Mouse (Mus musculus) hindbrain, embryonic 16.5 days (tissue): ENCODE results near the gene Irx5. TPM values are rescaled to one million over a fixed set of nuclear protein-coding genes. Genes with fewer than 3 reads are reported as not detected.

Experiments used
- ATAC-seq: fragments of 200-750 bp; cut with Nextera tagmentation; 2 replicates; pipeline ENCODE4 v1.8.0; 2017; ENCODE audit warnings: moderate TSS enrichment, moderate library complexity
- H3K27ac ChIP-seq: fragments of 300-500 bp; sonication (generic); 2 replicates; pipeline ENCODE4 v1.5.1; 2014; ENCODE audit warnings: low read depth, mild to moderate bottlenecking, control low read depth, low read length, moderate library complexity
- H3K27me3 ChIP-seq: fragments of 300-500 bp; sonication (generic); replicated peaks from 2 replicates; pipeline ENCODE4 v1.6.1; 2014; ENCODE audit warnings: low read length; ENCODE audit not compliant: control insufficient read depth, insufficient read depth
- H3K36me3 ChIP-seq: fragments of 300-500 bp; sonication (generic); 2 replicates; pipeline ENCODE4 v1.6.1; 2014; ENCODE audit warnings: mild to moderate bottlenecking, low read length, moderate library complexity, mixed read lengths; ENCODE audit not compliant: control insufficient read depth, insufficient read depth
- H3K4me1 ChIP-seq: fragments of 300-500 bp; sonication (generic); 2 replicates; pipeline ENCODE4 v1.6.1; 2014; ENCODE audit warnings: low read depth, low read length; ENCODE audit not compliant: control insufficient read depth, insufficient read depth
- H3K4me2 ChIP-seq: fragments of 300-500 bp; sonication (generic); 2 replicates; pipeline ENCODE4 v1.6.1; 2014; ENCODE audit warnings: mild to moderate bottlenecking, low read length, control low read depth, moderate library complexity
- H3K4me3 ChIP-seq: fragments of 300-500 bp; sonication (generic); 2 replicates; pipeline ENCODE4 v1.5.1; 2014; ENCODE audit warnings: mild to moderate bottlenecking, low read length, control low read depth, moderate library complexity
- H3K9ac ChIP-seq: fragments of 300-500 bp; sonication (generic); 2 replicates; pipeline ENCODE4 v1.6.1; 2014; ENCODE audit warnings: low read depth, mild to moderate bottlenecking, control low read depth, low read length, moderate library complexity
- H3K9me3 ChIP-seq: fragments of 300-500 bp; sonication (generic); 2 replicates; pipeline ENCODE4 v1.6.1; 2014; ENCODE audit warnings: mild to moderate bottlenecking, low read length, moderate library complexity; ENCODE audit not compliant: control insufficient read depth
- WGBS: fragments of 180-500 bp; shearing (Covaris S2); extraction: QIAGEN DNeasy Blood & Tissue Kit; methylation state at CpG from one replicate; pipeline ENCODE4 v1.1.7; 2014; 5-methylcytosine and 5-hydroxymethylcytosine counted together
- polyA plus RNA-seq: library from polyadenylated mRNA; unstranded; fragments of >200 nt; fragmentation: Nextera tagmentation; extraction: Ambion mirVana; gene quantifications from 2 replicates; pipeline ENCODE4 v1.2.1, GENCODE M21; 2015

The Irx5 gene
- polyA plus RNA-seq, 1 experiment from 2014 or later = 8.0 TPM

- Histone ChIP-seq H3K9ac (no peak overlapping the region), H3K27ac (no peak overlapping the region), H3K9me3 (no peaks in the 10 kb centered on the region), H3K4me3 (no peak overlapping the region), H3K36me3 (no peaks in the 10 kb centered on the region), H3K4me1 (no peaks in the 10 kb centered on the region), H3K4me2 (no peak overlapping the region), H3K27me3 (0 out of 2 replicates have a peak, but pooled peaks cover 2% of the 10 kb centered on the region)
- ATAC-seq = no peak
- WGBS = 58% methylated on average over 6 of the region's 6 CpGs
Observed at GRCm38 (mm10) chr8:92336041-92336440, 21.4 kb upstream of the Irx5 start.

GRCm38 (mm10) chr8:92343544-92343943 lies 13.9 kb upstream of the Irx5 start:
- no peak overlapping the region for H3K9ac ChIP-seq
- no peaks in the 10 kb centered on the region for H3K36me3 ChIP-seq
- H3K4me1 ChIP-seq = no peaks in the 10 kb centered on the region
- H3K4me2 ChIP-seq = no peak overlapping the region
- no peak overlapping the region for H3K4me3 ChIP-seq
- H3K9me3 ChIP-seq = no peaks in the 10 kb centered on the region
- H3K27ac ChIP-seq = no peak overlapping the region
- peaks cover 1% of the 10 kb centered on the region; the same call in 1 of the 2 replicates for H3K27me3 ChIP-seq
- no peak for ATAC-seq
- 90% methylated on average over 4 of the region's 4 CpGs for WGBS

- H3K9ac ChIP-seq = no peak overlapping the region
Observed at GRCm38 (mm10) chr8:92349898-92350486, 7.4 kb upstream of the Irx5 start.

GRCm38 (mm10) chr8:92353405-92353804 lies 4.0 kb upstream of the Irx5 start:
- Histone ChIP-seq H3K27ac (no peak overlapping the region), H3K36me3 (no peaks in the 10 kb centered on the region), H3K4me2 (peak overlapping the region; percentile 82), H3K4me3 (peak overlapping the region; percentile 68), H3K9ac (peak overlapping the region; percentile 7), H3K27me3 (peaks cover 4% of the 10 kb centered on the region; the same call in 1 of the 2 replicates), H3K9me3 (no peaks in the 10 kb centered on the region), H3K4me1 (peaks cover 10% of the 10 kb centered on the region)
- 16% methylated on average over 6 of the region's 6 CpGs for WGBS
- ATAC-seq = no peak

More at GRCm38 (mm10) chr8:92349898-92350486, 7.4 kb upstream of the Irx5 start:
- no peaks in the 10 kb centered on the region for H3K36me3 ChIP-seq
- H3K4me1 ChIP-seq = no peaks in the 10 kb centered on the region; the same call in 1 of the 2 replicates
- no peak overlapping the region for H3K4me2 ChIP-seq
- no peak for ATAC-seq
- H3K27ac ChIP-seq = no peak overlapping the region
- 81% methylated on average over 11 of the region's 11 CpGs for WGBS
- H3K27me3 ChIP-seq = no peaks in the 10 kb centered on the region; the same call in 1 of the 2 replicates
- H3K9me3 ChIP-seq = no peaks in the 10 kb centered on the region
- no peak overlapping the region for H3K4me3 ChIP-seq

GRCm38 (mm10) chr8:92354536-92355482 lies 2.6 kb upstream of the Irx5 start:
- H3K36me3 ChIP-seq = no peaks in the 10 kb centered on the region
- 2% methylated on average over 22 of the region's 22 CpGs for WGBS
- H3K9me3 ChIP-seq = no peaks in the 10 kb centered on the region
- no peak for ATAC-seq
- peak overlapping the region; percentile 68 for H3K4me3 ChIP-seq
- H3K27ac ChIP-seq = peak overlapping the region; percentile 88
- H3K4me1 ChIP-seq = peaks cover 11% of the 10 kb centered on the region
- H3K9ac ChIP-seq = peak overlapping the region; percentile 51
- H3K4me2 ChIP-seq = peak overlapping the region; percentile 82
- H3K27me3 ChIP-seq = peaks cover 4% of the 10 kb centered on the region; the same call in 1 of the 2 replicates

DNA sequence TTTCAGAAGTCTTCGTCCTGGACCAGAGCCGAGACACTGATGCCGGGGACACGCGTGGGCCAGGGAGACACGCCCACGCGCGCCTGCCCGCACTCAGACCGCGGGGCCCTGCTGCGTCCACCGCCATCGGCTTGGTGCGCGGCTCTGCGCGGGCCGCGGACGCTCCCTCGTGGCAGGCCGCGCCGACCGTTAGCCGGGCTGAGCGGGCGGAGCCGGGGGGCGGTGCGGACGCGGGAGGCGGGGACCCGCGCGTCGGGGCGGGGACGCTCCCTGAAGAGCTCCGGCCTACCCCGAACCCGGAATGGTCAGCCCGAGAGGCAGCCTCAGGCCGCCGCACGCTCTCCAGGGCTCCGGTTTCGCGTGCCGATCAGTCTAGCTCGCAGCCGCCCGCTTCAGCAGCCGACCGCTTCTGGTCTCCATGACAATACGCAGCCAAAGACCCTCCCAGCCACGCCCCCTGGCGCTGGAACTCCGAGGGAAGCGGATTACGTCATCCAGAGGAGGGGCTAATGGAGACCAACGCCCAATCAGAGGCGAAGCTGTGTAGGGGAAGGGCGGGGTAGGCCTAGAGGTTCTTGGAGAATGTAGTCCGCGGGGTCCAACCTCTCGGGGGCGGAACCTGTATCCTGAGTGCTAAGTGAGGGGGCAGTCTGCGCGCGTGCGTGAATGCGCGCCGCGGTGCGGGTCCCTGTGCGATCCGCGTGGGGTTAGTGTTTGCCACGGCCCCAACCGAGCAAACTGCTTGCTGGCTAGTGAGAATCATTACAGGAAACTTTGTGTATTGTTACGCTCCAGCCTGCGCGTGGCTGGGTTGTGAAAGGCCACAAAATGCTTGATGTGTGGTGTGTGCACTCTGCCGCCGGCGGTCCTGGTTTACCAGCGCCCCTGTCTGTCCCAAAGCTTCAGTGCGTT lies 1.5 kb upstream of the Irx5 start:
- ATAC-seq = peak; percentile 95
- Histone ChIP-seq H3K9me3 (no peaks in the 10 kb centered on the region), H3K4me2 (peak overlapping the region; percentile 82), H3K27me3 (peaks cover 4% of the 10 kb centered on the region; the same call in 1 of the 2 replicates), H3K4me1 (peaks cover 13% of the 10 kb centered on the region), H3K9ac (peak overlapping the region; percentile 69), H3K27ac (peak overlapping the region; percentile 88), H3K36me3 (no peaks in the 10 kb centered on the region), H3K4me3 (peak overlapping the region; percentile 68)
- WGBS = under 1% methylated on average over 67 of the region's 93 CpGs

- H3K9ac ChIP-seq = peak overlapping the region; percentile 67
- peak overlapping the region; percentile 82 for H3K4me2 ChIP-seq
- WGBS = 1% methylated on average over 40 of the region's 40 CpGs
- H3K27ac ChIP-seq = peak overlapping the region; percentile 87
- no peaks in the 10 kb centered on the region for H3K36me3 ChIP-seq
- H3K4me1 ChIP-seq = peaks cover 13% of the 10 kb centered on the region
- H3K27me3 ChIP-seq = peaks cover 7% of the 10 kb centered on the region
- ATAC-seq = no peak; the same call in 1 of the 2 replicates
- H3K4me3 ChIP-seq = peak overlapping the region; percentile 68
- no peaks in the 10 kb centered on the region for H3K9me3 ChIP-seq
Observed at GRCm38 (mm10) chr8:92356613-92357375, 631 bp upstream of the Irx5 start.
